Mouse (Mus musculus) kidney, adult 2 months (tissue): ENCODE results near the gene Ppp2r5c. TPM values are rescaled to one million over a fixed set of nuclear protein-coding genes. Genes with fewer than 3 reads are reported as not detected.

Source experiments
- DNase-seq: peaks from one replicate; pipeline ENCODE4 v3.0.0; 2021
- H3K27ac ChIP-seq: fragments of 200-500 bp; 2 replicates; pipeline ENCODE4 v1.5.1; 2012; ENCODE audit warnings: low read depth, low read length, control low read depth, inconsistent platforms; ENCODE audit not compliant: insufficient read depth
- H3K27me3 ChIP-seq: fragments of 200-500 bp; replicated peaks from 2 replicates; pipeline ENCODE4 v1.6.1; 2012; ENCODE audit warnings: mild to moderate bottlenecking, moderate library complexity, low read length, inconsistent platforms; ENCODE audit not compliant: control insufficient read depth, insufficient read depth
- H3K36me3 ChIP-seq: fragments of 200-500 bp; 2 replicates; pipeline ENCODE4 v1.6.1; 2012; ENCODE audit warnings: mild to moderate bottlenecking, moderate library complexity, low read length, inconsistent platforms; ENCODE audit not compliant: control insufficient read depth, insufficient read depth
- H3K4me1 ChIP-seq: fragments of 200-500 bp; 2 replicates; pipeline ENCODE4 v1.6.1; 2011; ENCODE audit warnings: low read length; ENCODE audit not compliant: control insufficient read depth, insufficient read depth
- H3K4me3 ChIP-seq: fragments of 200-500 bp; 2 replicates; pipeline ENCODE4 v1.5.1; 2011; ENCODE audit warnings: mild to moderate bottlenecking, low read depth, low read length, control low read depth; ENCODE audit not compliant: insufficient read depth
- CTCF ChIP-seq: fragments of 200-500 bp; conservative IDR thresholded peaks from 2 replicates; pipeline ENCODE4 v1.5.1; 2011; ENCODE audit warnings: low read depth, mild to moderate bottlenecking, control low read depth, low read length, moderate library complexity, mixed read lengths; ENCODE audit not compliant: insufficient read depth, insufficient read length
- POLR2A ChIP-seq: fragments of 200-500 bp; IDR thresholded peaks from one replicate; pipeline ENCODE4 v1.6.1; 2011; ENCODE audit warnings: low read depth, low read length, control low read depth
- WGBS: fragments of 180-500 bp; shearing (Covaris S2); methylation state at CpG from one replicate; pipeline ENCODE4 v1.1.7; 2018; 5-methylcytosine and 5-hydroxymethylcytosine counted together
- polyA plus RNA-seq: library from polyadenylated mRNA; depleted of rRNA; stranded (reverse); fragments of >200 nt; gene quantifications from 2 replicates; pipeline ENCODE4 v1.2.3, GENCODE M21; 2012

The Ppp2r5c gene
- polyA plus RNA-seq, 1 experiment: 41.3 TPM

GRCm38 (mm10) chr12:110442238-110442637, 4.7 kb upstream of the Ppp2r5c start:
- Histone ChIP-seq H3K4me3 (no peak overlapping the region), H3K4me1 (no peaks in the 10 kb centered on the region; the same call in 1 of the 2 replicates), H3K27ac (no peak overlapping the region), H3K36me3 (no peaks in the 10 kb centered on the region), H3K27me3 (no peaks in the 10 kb centered on the region)
- TF ChIP-seq CTCF (no peak), POLR2A (no peak)
- 92% methylated on average over 2 of the region's 2 CpGs for WGBS
- peak; percentile 46 for DNase-seq

DNA sequence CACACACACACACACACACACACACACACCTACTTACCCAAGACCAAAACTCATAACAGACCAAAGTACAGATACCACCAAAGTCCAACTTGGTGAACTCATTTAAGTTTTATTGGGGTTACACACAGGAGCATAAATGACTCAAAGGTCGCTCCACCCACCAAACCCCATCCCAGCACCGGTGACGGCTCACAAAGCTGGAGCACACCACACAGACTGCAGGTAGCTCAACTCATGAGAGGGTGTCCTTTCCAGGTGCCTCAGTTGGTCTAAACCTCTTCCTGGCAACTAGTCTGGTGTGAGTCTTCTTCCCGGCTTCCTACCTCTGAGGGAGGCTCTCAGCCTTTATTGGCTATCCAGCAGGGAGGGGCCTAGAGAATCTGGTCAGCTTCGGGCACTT, 2.4 kb upstream of the Ppp2r5c start:
- WGBS: 42% methylated on average over 5 of the region's 5 CpGs

DNA sequence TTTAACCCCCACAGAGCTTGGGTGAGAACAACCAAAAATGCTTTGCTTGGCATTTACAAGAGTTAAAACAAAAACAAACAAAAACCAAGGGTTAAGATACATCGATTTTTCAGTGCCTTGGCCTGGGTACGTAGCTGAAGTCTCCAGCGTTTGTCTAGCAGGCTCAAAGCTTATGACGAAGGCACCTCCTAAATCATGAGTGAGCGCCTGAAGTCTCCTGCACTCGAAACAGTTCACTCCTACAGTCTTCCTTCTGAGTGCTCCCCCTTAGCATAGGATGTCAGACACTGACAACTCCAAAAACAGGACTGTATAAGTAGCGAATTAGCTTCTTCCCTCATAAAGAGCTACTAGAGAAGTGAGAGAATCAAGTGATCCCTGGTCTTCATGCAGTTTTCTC, 1.1 kb upstream of the Ppp2r5c start:
- 16% methylated on average over 7 of the region's 7 CpGs for WGBS
- Histone ChIP-seq H3K4me1 (no peaks in the 10 kb centered on the region; the same call in 1 of the 2 replicates), H3K27me3 (no peaks in the 10 kb centered on the region), H3K27ac (peak overlapping the region; percentile 5; the same call in 1 of the 2 replicates), H3K36me3 (no peaks in the 10 kb centered on the region), H3K4me3 (peak overlapping the region; percentile 96; the same call in 1 of the 2 replicates)
- DNase-seq: no peak
- TF ChIP-seq CTCF: no peak
- no peak for TF ChIP-seq POLR2A

More for the DNA sequence above, 2.4 kb upstream of the Ppp2r5c start:
- Histone ChIP-seq H3K4me1 (no peaks in the 10 kb centered on the region; the same call in 1 of the 2 replicates), H3K27ac (no peak overlapping the region), H3K27me3 (no peaks in the 10 kb centered on the region), H3K36me3 (no peaks in the 10 kb centered on the region), H3K4me3 (no peak overlapping the region)
- no peak for TF ChIP-seq POLR2A
- TF ChIP-seq CTCF: no peak
- DNase-seq: no peak

DNA sequence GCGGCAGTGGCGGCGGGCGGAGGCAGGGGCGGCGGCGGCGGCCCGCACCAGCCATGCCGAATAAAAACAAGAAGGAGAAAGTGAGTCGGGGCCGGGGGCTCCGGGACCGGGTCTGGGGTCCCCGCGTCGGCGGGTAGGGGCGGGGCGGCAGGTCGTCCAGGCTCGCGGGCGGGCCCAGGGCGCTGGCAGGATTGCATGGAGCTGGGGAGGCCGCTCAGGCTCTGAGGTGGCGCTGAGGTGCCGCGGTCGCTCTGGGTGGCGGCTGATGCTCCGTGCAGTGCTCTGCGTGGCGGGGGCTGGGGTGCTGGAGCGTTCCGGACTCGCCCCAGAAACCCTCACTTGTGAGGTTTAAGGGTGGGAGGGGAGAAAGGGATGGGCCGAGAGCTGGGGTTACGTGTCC, 386 bp downstream of the Ppp2r5c start:
- WGBS: 2% methylated on average over 39 of the region's 39 CpGs
- Histone ChIP-seq H3K27me3 (no peaks in the 10 kb centered on the region), H3K4me3 (peak overlapping the region; percentile 74), H3K4me1 (no peaks in the 10 kb centered on the region; the same call in 1 of the 2 replicates), H3K27ac (no peak overlapping the region), H3K36me3 (no peaks in the 10 kb centered on the region)
- DNase-seq: peak; percentile 52
- TF ChIP-seq POLR2A: no peak
- no peak for TF ChIP-seq CTCF

GRCm38 (mm10) chr12:110448767-110449166, 1.8 kb downstream of the Ppp2r5c start:
- H3K36me3 ChIP-seq: no peaks in the 10 kb centered on the region

GRCm38 (mm10) chr12:110454223-110454622, 7.3 kb downstream of the Ppp2r5c start:
- H3K4me1 ChIP-seq: no peaks in the 10 kb centered on the region
- 4% methylated on average over 5 of the region's 5 CpGs for WGBS
- DNase-seq: peak; percentile 76
- TF ChIP-seq POLR2A: no peak
- TF ChIP-seq CTCF: peak; percentile 84
- no peaks in the 10 kb centered on the region for H3K36me3 ChIP-seq
- H3K4me3 ChIP-seq: no peak overlapping the region
- no peaks in the 10 kb centered on the region for H3K27me3 ChIP-seq
- no peak overlapping the region for H3K27ac ChIP-seq

More at GRCm38 (mm10) chr12:110448767-110449166, 1.8 kb downstream of the Ppp2r5c start:
- DNase-seq: no peak
- H3K4me3 ChIP-seq: no peak overlapping the region
- 94% methylated on average over 10 of the region's 10 CpGs for WGBS
- no peaks in the 10 kb centered on the region; the same call in 1 of the 2 replicates for H3K4me1 ChIP-seq
- H3K27ac ChIP-seq: no peak overlapping the region
- H3K27me3 ChIP-seq: no peaks in the 10 kb centered on the region
- TF ChIP-seq POLR2A (no peak), CTCF (no peak)

GRCm38 (mm10) chr12:110456024-110456423, 9.1 kb downstream of the Ppp2r5c start:
- H3K27me3 ChIP-seq: no peaks in the 10 kb centered on the region
- TF ChIP-seq POLR2A: no peak
- TF ChIP-seq CTCF: no peak
- DNase-seq: no peak
- H3K36me3 ChIP-seq: no peaks in the 10 kb centered on the region
- no peak overlapping the region for H3K4me3 ChIP-seq
- H3K27ac ChIP-seq: no peak overlapping the region
- 86% methylated on average over 7 of the region's 7 CpGs for WGBS
- H3K4me1 ChIP-seq: no peaks in the 10 kb centered on the region
